Mouse (Mus musculus): Measurements from ENCODE around the gene Map3k4. TPM values are rescaled to one million over a fixed set of nuclear protein-coding genes. Genes with fewer than 3 reads are reported as not detected.

The Map3k4 gene
- polyA plus RNA-seq, 1 experiment from 2014 or later = 35.9 TPM

DNA sequence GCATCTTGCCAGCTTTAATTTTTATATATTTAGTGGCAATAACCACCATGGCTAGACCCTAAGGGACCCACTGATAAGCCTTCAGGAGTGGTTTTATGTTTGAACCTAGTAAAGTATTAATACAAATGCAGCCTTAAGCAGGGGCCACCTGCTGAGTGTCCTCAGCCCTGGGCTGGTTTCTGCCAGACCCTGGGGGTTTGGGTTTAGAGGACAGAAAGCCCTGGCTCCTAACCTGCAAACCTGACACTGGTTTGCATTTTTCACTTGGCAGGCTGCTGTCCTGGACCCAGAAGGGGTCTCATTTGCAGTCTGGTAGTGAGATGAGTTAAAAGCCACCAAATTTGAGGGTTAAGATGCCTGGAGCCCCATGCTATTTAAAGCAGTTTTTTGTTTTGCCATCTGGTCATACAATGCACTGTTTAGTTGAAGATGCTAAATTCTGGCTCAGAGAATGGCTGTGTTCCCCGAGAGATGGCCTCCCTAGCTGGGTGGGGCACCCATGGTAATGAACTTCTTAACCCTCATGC is 111.5 kb downstream of the Map3k4 start:
- no peak overlapping the region for H3K4me2 ChIP-seq (replicated peaks)
- WGBS = 17% methylated on average over 1 of the region's 1 CpGs
- H3K4me1 ChIP-seq (replicated peaks; ENCODE audit: control insufficient read depth, insufficient read depth, low read length) = peaks cover 32% of the 10 kb centered on the region
- H3K4me3 ChIP-seq (replicated peaks; ENCODE audit: low read length) = no peak overlapping the region
- no peak overlapping the region for H3K27ac ChIP-seq
- ATAC-seq (ENCODE audit: low FRiP score) (no peak), DNase-seq (ENCODE audit: low spot score) (no peak)
- H3K27me3 ChIP-seq (ENCODE audit: control insufficient read depth, insufficient read depth, low read length) = no peaks in the 10 kb centered on the region
- H3K9ac ChIP-seq = no peak overlapping the region
- H3K36me3 ChIP-seq (replicated peaks; ENCODE audit: control insufficient read depth, insufficient read depth) = peaks cover 12% of the 10 kb centered on the region
- H3K9me3 ChIP-seq (ENCODE audit: control insufficient read depth, low read length) = no peaks in the 10 kb centered on the region

- H3K27me3 ChIP-seq (ENCODE audit: control insufficient read depth, insufficient read depth, low read length) = no peaks in the 10 kb centered on the region
- DNase-seq (ENCODE audit: low spot score) (no peak), ATAC-seq (ENCODE audit: low FRiP score) (no peak)
- no peak overlapping the region for H3K9ac ChIP-seq
- 0 out of 2 replicates have a peak, but pooled peaks cover 4% of the 10 kb centered on the region for H3K36me3 ChIP-seq (replicated peaks; ENCODE audit: control insufficient read depth, insufficient read depth)
- WGBS = 61% methylated on average over 3 of the region's 3 CpGs
- H3K4me1 ChIP-seq (replicated peaks; ENCODE audit: control insufficient read depth, insufficient read depth, low read length) = peaks cover 32% of the 10 kb centered on the region
- H3K4me2 ChIP-seq (replicated peaks) = no peak overlapping the region
- H3K27ac ChIP-seq = 0 out of 2 replicates have a peak overlapping the region, but pooled peaks have one; percentile 32
- no peak overlapping the region for H3K4me3 ChIP-seq (replicated peaks; ENCODE audit: low read length)
- no peaks in the 10 kb centered on the region for H3K9me3 ChIP-seq (ENCODE audit: control insufficient read depth, low read length)
These were observed 112.3 kb downstream of the Map3k4 start for GRCm38 (mm10) chr17:12206248-12206647.

- DNase-seq (ENCODE audit: low spot score) (no peak), ATAC-seq (ENCODE audit: low FRiP score) (no peak)
- Histone ChIP-seq H3K9ac (no peak overlapping the region), H3K36me3 (replicated peaks; ENCODE audit: control insufficient read depth, insufficient read depth) (no peaks in the 10 kb centered on the region), H3K27ac (0 out of 2 replicates have a peak overlapping the region, but pooled peaks have one; percentile 22), H3K4me1 (replicated peaks; ENCODE audit: control insufficient read depth, insufficient read depth, low read length) (peaks cover 32% of the 10 kb centered on the region), H3K27me3 (ENCODE audit: control insufficient read depth, insufficient read depth, low read length) (no peaks in the 10 kb centered on the region), H3K9me3 (ENCODE audit: control insufficient read depth, low read length) (no peaks in the 10 kb centered on the region), H3K4me2 (replicated peaks) (no peak overlapping the region), H3K4me3 (replicated peaks; ENCODE audit: low read length) (no peak overlapping the region)
- WGBS = 35% methylated on average over 4 of the region's 4 CpGs
These were observed 112.9 kb downstream of the Map3k4 start for GRCm38 (mm10) chr17:12205694-12206075.

DNA sequence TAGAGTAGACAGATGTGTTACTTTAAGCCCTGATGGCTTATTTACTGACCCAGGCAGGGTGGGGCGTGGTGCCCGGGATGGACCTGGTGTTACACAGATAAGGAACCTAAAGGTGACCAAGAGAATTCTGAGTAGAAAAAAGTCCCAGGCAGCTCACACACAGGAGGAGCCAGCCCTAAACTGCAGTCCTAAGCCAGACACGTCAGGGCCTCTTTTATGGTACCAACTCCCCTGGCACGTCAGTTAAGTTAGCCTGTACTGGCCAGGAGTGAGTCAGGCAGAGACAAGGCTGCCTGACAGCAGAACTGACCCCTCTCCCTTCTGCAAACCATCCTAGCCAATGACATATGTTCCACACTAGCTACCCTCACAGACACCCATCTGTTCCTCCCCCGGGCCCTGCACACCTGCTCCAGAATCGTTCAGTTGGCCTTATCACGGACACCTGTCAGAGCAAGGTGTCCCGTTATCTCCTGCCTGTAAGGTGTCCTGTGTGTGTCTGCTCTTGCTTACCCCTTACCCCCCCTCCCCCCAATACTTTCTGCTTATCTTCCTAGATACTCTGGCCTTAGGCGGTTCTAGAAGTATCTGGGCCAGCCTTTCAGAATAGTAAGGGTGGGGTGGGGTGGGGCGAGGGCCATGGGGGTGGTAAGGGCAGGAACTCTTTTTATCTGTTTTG is 113.4 kb downstream of the Map3k4 start:
- H3K4me2 ChIP-seq (replicated peaks) = no peak overlapping the region
- peaks cover 32% of the 10 kb centered on the region for H3K4me1 ChIP-seq (replicated peaks; ENCODE audit: control insufficient read depth, insufficient read depth, low read length)
- H3K27me3 ChIP-seq (ENCODE audit: control insufficient read depth, insufficient read depth, low read length) = no peaks in the 10 kb centered on the region
- ATAC-seq (ENCODE audit: low FRiP score) (no peak), DNase-seq (ENCODE audit: low spot score) (no peak)
- H3K9me3 ChIP-seq (ENCODE audit: control insufficient read depth, low read length) = no peaks in the 10 kb centered on the region
- H3K9ac ChIP-seq = no peak overlapping the region
- no peaks in the 10 kb centered on the region for H3K36me3 ChIP-seq (replicated peaks; ENCODE audit: control insufficient read depth, insufficient read depth)
- WGBS = 62% methylated on average over 10 of the region's 10 CpGs
- H3K4me3 ChIP-seq (replicated peaks; ENCODE audit: low read length) = no peak overlapping the region
- 0 out of 2 replicates have a peak overlapping the region, but pooled peaks have one; percentile 22 for H3K27ac ChIP-seq

GRCm38 (mm10) chr17:12204689-12205014 is 113.9 kb downstream of the Map3k4 start:
- 84% methylated on average over 3 of the region's 3 CpGs for WGBS

DNA sequence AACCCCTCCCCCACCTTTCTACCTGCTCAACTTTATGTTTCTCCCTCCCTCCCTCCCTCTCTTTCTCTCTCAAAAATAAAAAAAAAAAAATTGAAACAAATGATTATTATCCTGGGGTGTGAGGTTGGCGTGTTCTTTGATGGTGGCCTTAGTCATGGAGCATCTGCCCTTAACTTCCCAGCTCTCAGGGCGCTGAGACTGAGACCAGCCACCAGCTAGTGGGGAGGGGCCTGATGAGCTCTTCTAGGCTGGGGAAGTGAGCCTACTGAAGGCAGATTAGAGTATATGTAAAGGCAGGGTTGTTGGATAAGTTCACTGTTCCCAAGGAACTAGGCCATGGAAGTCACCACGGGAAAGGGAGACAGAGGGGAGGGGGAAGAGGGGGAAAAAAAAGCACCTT is 114.3 kb downstream of the Map3k4 start:
- Histone ChIP-seq H3K4me1 (replicated peaks; ENCODE audit: control insufficient read depth, insufficient read depth, low read length) (peaks cover 32% of the 10 kb centered on the region), H3K9me3 (ENCODE audit: control insufficient read depth, low read length) (no peaks in the 10 kb centered on the region), H3K9ac (no peak overlapping the region), H3K4me2 (replicated peaks) (no peak overlapping the region), H3K27me3 (ENCODE audit: control insufficient read depth, insufficient read depth, low read length) (no peaks in the 10 kb centered on the region), H3K36me3 (replicated peaks; ENCODE audit: control insufficient read depth, insufficient read depth) (no peaks in the 10 kb centered on the region), H3K4me3 (replicated peaks; ENCODE audit: low read length) (no peak overlapping the region), H3K27ac (0 out of 2 replicates have a peak overlapping the region, but pooled peaks have one; percentile 4)
- DNase-seq (ENCODE audit: low spot score) (no peak), ATAC-seq (ENCODE audit: low FRiP score) (no peak)
- WGBS = 61% methylated on average over 3 of the region's 3 CpGs

More at GRCm38 (mm10) chr17:12204689-12205014, 113.9 kb downstream of the Map3k4 start:
- no peaks in the 10 kb centered on the region for H3K9me3 ChIP-seq (ENCODE audit: control insufficient read depth, low read length)
- H3K4me3 ChIP-seq (replicated peaks; ENCODE audit: low read length) = no peak overlapping the region
- H3K9ac ChIP-seq = no peak overlapping the region
- H3K4me2 ChIP-seq (replicated peaks) = no peak overlapping the region
- peaks cover 32% of the 10 kb centered on the region for H3K4me1 ChIP-seq (replicated peaks; ENCODE audit: control insufficient read depth, insufficient read depth, low read length)
- ATAC-seq (ENCODE audit: low FRiP score) (no peak), DNase-seq (ENCODE audit: low spot score) (no peak)
- no peaks in the 10 kb centered on the region for H3K36me3 ChIP-seq (replicated peaks; ENCODE audit: control insufficient read depth, insufficient read depth)
- H3K27ac ChIP-seq = no peak overlapping the region
- no peaks in the 10 kb centered on the region for H3K27me3 ChIP-seq (ENCODE audit: control insufficient read depth, insufficient read depth, low read length)

DNA sequence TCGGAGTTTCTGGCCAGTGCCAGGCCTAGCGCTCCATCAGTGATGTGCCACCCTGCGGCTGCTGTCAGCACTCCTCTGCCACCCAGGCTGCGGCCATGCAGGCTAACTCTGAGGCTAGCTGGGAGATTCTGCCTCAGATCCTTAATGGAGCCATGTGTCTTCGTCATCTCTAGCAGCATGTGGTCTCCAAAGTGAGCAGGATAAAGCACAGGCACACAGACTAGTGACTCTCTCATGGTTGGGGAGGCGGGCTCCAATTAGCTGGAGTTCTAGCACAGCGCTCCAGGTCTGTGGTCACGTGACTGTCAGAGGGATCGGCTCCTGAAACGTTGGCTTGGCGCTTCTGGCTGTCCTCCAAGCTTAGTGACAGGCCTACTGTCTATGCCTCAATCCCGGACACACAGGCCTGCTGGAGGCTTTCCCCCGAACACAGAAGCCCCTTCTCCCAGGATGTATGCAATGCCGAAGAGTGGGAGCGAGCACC is 115.1 kb downstream of the Map3k4 start:
- Histone ChIP-seq H3K27ac (no peak overlapping the region), H3K9ac (no peak overlapping the region), H3K4me2 (replicated peaks) (no peak overlapping the region), H3K9me3 (ENCODE audit: control insufficient read depth, low read length) (no peaks in the 10 kb centered on the region), H3K27me3 (ENCODE audit: control insufficient read depth, insufficient read depth, low read length) (no peaks in the 10 kb centered on the region), H3K36me3 (replicated peaks; ENCODE audit: control insufficient read depth, insufficient read depth) (no peaks in the 10 kb centered on the region; the same call in 1 of the 2 replicates), H3K4me3 (replicated peaks; ENCODE audit: low read length) (no peak overlapping the region), H3K4me1 (replicated peaks; ENCODE audit: control insufficient read depth, insufficient read depth, low read length) (peaks cover 32% of the 10 kb centered on the region)
- DNase-seq (ENCODE audit: low spot score) (peak; percentile 69), ATAC-seq (ENCODE audit: low FRiP score) (peak; percentile 73)
- 47% methylated on average over 15 of the region's 15 CpGs for WGBS

DNA sequence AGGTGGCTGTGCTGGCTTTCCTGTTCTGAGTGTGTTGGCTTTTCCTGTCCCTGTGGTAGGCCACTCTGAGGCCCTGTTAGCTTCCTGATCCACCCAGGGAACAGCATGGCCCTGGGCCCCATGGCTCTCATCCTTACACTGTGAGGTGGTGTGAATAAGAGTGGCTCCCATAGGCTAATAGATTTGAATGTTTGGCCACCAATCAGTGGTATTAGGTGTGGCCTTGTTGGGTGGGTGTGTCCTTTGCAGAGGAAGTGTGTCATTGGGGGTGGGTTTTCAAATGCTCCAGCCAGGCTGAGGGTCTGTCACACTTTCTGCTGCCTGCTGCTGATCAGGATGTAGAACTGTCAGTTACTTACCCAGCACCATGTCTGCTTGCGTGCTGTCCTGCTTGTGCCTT is 117.5 kb downstream of the Map3k4 start:
- ATAC-seq (ENCODE audit: low FRiP score) = no peak
- 93% methylated on average over 1 of the region's 1 CpGs for WGBS
- no peak overlapping the region for H3K4me3 ChIP-seq (replicated peaks; ENCODE audit: low read length)

GRCm38 (mm10) chr17:12199933-12200332 is 118.7 kb downstream of the Map3k4 start:
- H3K4me2 ChIP-seq (replicated peaks) = no peak overlapping the region
- ATAC-seq (ENCODE audit: low FRiP score) = no peak
- H3K4me1 ChIP-seq (replicated peaks; ENCODE audit: control insufficient read depth, insufficient read depth, low read length) = peaks cover 13% of the 10 kb centered on the region
- no peak for DNase-seq (ENCODE audit: low spot score)
- no peaks in the 10 kb centered on the region; the same call in 1 of the 2 replicates for H3K36me3 ChIP-seq (replicated peaks; ENCODE audit: control insufficient read depth, insufficient read depth)
- H3K27me3 ChIP-seq (ENCODE audit: control insufficient read depth, insufficient read depth, low read length) = no peaks in the 10 kb centered on the region
- no peaks in the 10 kb centered on the region for H3K9me3 ChIP-seq (ENCODE audit: control insufficient read depth, low read length)
- WGBS = 67% methylated on average over 4 of the region's 4 CpGs
- H3K27ac ChIP-seq = no peak overlapping the region
- no peak overlapping the region for H3K9ac ChIP-seq
- H3K4me3 ChIP-seq (replicated peaks; ENCODE audit: low read length) = no peak overlapping the region

More for the DNA sequence above, 117.5 kb downstream of the Map3k4 start:
- Histone ChIP-seq H3K9ac (no peak overlapping the region), H3K36me3 (replicated peaks; ENCODE audit: control insufficient read depth, insufficient read depth) (no peaks in the 10 kb centered on the region; the same call in 1 of the 2 replicates), H3K4me1 (replicated peaks; ENCODE audit: control insufficient read depth, insufficient read depth, low read length) (peaks cover 16% of the 10 kb centered on the region), H3K9me3 (ENCODE audit: control insufficient read depth, low read length) (no peaks in the 10 kb centered on the region), H3K27ac (no peak overlapping the region), H3K27me3 (ENCODE audit: control insufficient read depth, insufficient read depth, low read length) (no peaks in the 10 kb centered on the region), H3K4me2 (replicated peaks) (no peak overlapping the region)
- no peak for DNase-seq (ENCODE audit: low spot score)

Measured in hindbrain, embryonic 14.5 days (tissue).